Mouse (Mus musculus) kidney, adult 8-10 months (tissue): ENCODE data around the gene A930009A15Rik.

Source experiments
- DNase-seq, 2 experiments: peaks; one replicate each; pipeline ENCODE4 v3.0.0; 2022

Gene A930009A15Rik

GRCm38 (mm10) chr10:115581971-115582370 is 12.2 kb downstream of the A930009A15Rik start:
- no peak for DNase-seq

- no peak for DNase-seq
Measured at GRCm38 (mm10) chr10:115583071-115583470, 13.3 kb downstream of the A930009A15Rik start.

DNA sequence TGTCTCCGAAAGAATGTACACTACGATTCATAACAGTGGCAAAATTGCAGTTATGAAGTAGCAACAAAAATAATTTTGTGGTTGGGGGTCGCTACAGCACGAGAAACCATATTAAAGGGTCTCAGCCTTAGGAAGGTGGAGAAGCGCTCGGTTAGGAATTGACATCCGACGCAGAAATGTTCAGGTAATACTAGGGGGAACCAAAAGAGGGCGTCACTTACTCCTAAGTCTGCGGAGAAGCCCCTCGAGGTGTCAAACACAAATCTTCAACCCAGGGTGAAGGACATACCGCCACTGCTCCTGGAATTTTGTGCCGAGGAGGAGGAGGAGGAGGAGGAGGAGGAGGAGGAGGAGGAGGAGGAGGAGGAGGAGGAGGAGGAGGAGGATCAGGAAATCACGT is 14.9 kb downstream of the A930009A15Rik start:
- DNase-seq = no peak

- DNase-seq = no peak
Measured at GRCm38 (mm10) chr10:115585491-115586245, 15.9 kb downstream of the A930009A15Rik start.

- peak in 1 of 2 experiments; percentile 13 for DNase-seq
Measured at GRCm38 (mm10) chr10:115586246-115587231, 16.8 kb downstream of the A930009A15Rik start.

DNA sequence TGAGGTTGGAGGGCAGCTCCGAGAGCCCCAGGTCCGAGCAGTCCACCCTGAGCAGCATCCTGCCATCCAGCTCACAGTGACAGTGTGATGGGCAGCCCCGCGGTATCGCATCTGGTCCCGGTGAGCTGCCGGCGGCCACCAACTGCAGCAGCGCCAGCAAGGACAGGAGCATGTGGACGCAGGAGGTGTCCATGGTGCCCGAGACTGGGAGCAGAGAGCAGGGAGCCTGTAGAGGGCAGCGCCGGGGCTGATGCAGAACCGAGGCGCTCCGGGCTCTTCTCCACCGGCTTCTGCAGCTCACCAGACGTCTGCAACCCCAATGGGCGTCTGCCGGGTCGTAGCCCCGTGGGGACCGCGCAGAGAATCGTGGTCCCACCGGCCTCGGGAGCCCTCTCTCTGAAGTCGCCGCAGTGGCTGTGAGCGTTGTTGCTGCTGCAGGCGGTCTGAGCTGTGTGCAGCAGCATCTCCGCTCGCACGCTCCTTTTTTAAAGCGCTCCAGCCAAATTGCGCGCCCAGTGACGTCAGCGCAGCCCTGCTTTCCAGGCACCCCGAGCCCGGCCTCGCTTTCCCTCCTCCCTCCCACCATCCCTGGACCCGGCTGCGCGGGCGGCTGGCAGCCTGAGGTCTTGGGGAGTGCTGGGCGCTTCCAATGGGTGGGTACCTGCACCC is 17.6 kb downstream of the A930009A15Rik start, which contains the start of gene Lgr5:
TSS of gene Lgr5 (minus strand) at position 480 of the 669 bp plus-strand sequence.
- peak; percentile 10 to 22 for DNase-seq

DNA sequence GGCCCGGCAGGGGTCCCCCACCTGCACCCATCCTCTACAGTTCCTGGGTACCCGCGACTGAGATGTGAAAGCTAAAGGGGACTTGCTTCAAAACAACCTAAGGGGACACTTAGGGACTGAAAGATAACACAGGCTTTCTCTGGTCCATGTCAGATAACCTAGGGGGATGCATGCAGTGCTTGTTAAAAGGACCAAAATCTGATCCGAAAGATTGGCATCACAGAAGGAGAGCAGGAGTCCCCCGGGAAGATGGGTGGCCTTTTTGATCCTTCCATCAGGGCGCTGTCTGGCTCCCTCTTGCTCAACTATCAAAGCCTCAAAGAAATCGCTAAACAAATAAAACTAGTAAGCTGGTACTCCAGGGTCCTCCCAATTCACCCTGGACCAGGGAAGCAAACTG is 18.2 kb downstream of the A930009A15Rik start:
- DNase-seq = no peak

GRCm38 (mm10) chr10:115593221-115593620 is 23.4 kb downstream of the A930009A15Rik start:
- no peak for DNase-seq

GRCm38 (mm10) chr10:115593651-115594050 is 23.9 kb downstream of the A930009A15Rik start:
- DNase-seq = no peak

- no peak for DNase-seq
Measured at GRCm38 (mm10) chr10:115595748-115596147, 26.0 kb downstream of the A930009A15Rik start.

- peak; percentile 5 to 28 for DNase-seq
Measured at GRCm38 (mm10) chr10:115617456-115618287, 47.9 kb downstream of the A930009A15Rik start.

DNA sequence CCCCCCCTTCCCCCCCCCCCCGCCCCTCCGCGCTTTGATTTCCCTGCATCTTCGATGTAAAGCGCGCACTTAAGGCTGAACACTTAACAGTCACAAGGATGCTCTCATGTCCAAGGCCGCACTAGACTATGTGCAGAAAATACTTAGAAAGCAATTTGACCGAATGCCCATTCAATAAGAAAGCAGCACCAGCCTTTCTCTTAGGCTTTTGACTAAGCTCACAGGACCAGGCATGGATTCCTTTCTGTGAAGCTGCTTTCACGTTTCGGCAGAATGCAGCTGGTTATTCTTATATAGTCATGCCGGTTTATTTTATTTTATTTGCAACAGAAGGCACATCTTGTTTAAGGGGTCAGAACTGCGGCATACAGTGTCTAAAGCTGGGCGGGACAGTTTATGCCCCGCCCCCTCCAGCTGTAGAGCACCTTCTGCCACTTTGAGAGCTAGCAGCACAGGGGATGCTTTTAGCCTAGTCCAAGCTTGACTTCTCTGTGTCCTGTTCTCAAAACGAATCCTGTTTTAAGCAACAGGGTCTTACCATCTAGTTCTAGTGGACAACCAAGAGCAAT is 48.6 kb downstream of the A930009A15Rik start:
- DNase-seq = no peak

DNA sequence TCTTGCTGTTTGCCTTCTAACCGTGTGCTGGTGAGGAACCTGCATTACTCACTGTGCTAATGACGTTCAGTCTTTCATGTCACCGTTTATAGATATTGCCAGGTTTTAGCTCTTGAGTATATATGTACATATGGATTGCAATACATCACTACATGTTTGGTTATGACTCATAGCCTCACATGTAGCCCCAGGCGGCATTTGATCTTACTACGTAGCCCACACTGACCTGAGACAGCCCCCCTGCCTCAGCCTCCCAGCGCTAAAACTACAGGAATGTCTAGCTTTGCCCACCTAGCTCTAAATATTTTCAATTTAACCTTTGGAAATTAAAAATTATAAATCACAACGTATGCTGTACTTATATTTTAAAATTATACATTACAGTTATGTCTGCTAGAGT is 53.7 kb downstream of the A930009A15Rik start:
- no peak for DNase-seq

GRCm38 (mm10) chr10:115623956-115624671 is 54.3 kb downstream of the A930009A15Rik start:
- peak in 1 of 2 experiments; percentile 4 for DNase-seq

- DNase-seq = no peak
Measured at GRCm38 (mm10) chr10:115624957-115625356, 55.2 kb downstream of the A930009A15Rik start.

GRCm38 (mm10) chr10:115626678-115627077 is 56.9 kb downstream of the A930009A15Rik start:
- DNase-seq = no peak
